Mouse (Mus musculus): ENCODE measurements around the gene Npm1.

DNA sequence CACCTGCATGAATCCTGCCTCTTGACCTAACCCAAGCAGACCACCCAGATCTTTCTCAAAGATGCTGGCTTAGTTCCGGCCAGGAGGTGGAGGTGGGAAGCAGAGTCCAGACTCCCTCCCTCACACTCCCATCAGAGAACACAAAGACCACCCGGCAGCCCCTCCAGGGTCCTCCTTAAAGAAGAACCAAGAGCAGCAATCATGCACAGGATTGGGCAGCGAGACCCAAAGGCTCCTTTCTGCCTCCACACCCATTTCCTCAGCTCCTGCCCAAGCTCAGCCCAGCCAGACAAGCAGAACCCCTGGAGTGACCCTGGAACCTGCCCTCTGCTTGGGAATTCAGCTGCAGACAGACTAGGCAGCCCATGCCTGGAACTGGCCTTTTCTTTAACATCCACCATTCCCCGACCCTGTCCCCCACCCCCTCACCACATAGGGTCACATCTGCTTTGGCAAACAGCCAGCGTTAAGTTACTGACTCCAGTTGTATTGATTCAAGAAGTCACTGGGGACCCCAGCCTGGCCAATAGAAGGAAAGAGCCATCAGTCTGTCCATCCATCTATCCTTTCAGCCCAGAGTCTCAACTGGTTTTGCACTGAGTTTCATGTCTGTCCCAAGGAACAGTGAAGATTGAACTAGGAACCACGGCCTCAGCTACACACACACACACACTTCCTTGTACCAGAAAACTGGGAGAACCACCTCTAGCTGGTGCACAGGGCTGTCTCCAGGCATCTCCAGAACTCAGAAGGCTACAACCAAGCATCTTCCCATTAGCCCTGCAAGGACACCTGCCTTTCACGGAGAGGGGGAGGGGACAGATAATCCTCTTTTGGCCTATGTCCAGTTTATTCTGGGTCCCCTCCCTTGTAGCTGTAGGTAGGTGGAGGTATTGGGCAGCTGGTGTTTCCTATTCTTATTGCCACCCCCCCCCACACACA lies 17.5 kb downstream of the Npm1 start:
- TF ChIP-seq CTCF (IDR thresholded peaks at IDR 0.05; ENCODE audit: low read depth, low read length) (no peak), GATA1 (IDR thresholded peaks at IDR 0.05; ENCODE audit: borderline replicate concordance, low read length) (no peak), TAL1 (conservative IDR thresholded peaks at IDR 0.05; ENCODE audit: low read depth, low read length) (no peak), POLR2AphosphoS5 (IDR thresholded peaks at IDR 0.05; ENCODE audit: insufficient replicate concordance, low read depth, low read length) (no peak)

Measured in G1E (cell line).